Mouse (Mus musculus) heart, postnatal 0 days (tissue): ENCODE results near the gene Kpna6.

Experiments used
- CTCF ChIP-seq: IDR thresholded peaks from 2 replicates; pipeline ENCODE4 v1.5.1; 2016; ENCODE audit warnings: antibody characterized with exemption, control low read depth, low read depth
- EP300 ChIP-seq: IDR thresholded peaks from 2 replicates; pipeline ENCODE4 v1.6.1; 2016; ENCODE audit warnings: antibody characterized with exemption, low read depth

DNA sequence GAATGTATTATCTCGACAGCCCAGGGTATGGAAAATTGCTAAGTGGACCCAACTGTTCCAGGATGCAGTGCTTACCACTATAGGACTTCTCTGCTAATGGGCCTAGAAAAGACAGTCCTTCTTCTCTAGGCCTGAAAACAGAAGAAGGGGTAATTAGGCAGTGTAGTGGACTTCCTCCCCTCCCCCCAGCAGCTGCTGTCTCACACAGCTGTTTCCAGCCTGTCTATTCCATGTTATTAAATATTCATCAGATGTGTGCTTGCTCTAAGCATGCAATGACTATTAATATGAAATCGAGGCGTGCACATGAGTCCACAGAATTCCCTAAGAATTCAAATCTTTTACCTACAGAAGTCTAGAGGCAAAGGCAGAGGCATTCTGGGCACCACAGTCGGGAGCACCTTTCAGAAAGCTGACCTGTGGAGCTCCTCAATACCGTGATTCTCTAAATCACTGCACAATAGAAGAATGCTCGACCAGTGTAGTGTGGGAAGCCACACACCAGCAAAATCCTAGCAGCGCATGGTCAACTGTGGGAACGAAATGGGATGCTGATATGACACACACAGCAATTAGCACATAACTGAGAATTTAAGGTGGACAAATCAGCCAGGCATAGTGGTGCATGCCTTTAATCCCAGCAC, 37.0 kb upstream of the Kpna6 start:
- TF ChIP-seq CTCF: no peak
- no peak for TF ChIP-seq EP300
